Mouse (Mus musculus) intestine, embryonic 15.5 days (tissue): ENCODE measurements at regions not wholly inside any gene's neighbourhood (a gene's known extent, or its start where the extent isn't known, plus 50 kb on each side); places are given as distances from the start of the nearest gene placed in this dataset.

ENCODE experiments used
- ATAC-seq: fragments of 200-750 bp; cut with Nextera tagmentation; 2 replicates; pipeline ENCODE4 v1.8.0; 2017; ENCODE audit warnings: moderate TSS enrichment, moderate library complexity
- H3K27ac ChIP-seq: fragments of 300-500 bp; sonication (generic); 2 replicates; pipeline ENCODE4 v1.5.1; 2015; ENCODE audit warnings: mild to moderate bottlenecking, inconsistent platforms
- H3K27me3 ChIP-seq: fragments of 300-500 bp; sonication (generic); replicated peaks from 2 replicates; pipeline ENCODE4 v1.6.1; 2015; ENCODE audit warnings: inconsistent platforms
- H3K36me3 ChIP-seq: fragments of 300-500 bp; sonication (generic); 2 replicates; pipeline ENCODE4 v1.6.1; 2015; ENCODE audit warnings: inconsistent platforms
- H3K4me1 ChIP-seq: fragments of 300-500 bp; sonication (generic); replicated peaks from 2 replicates; pipeline ENCODE4 v1.6.1; 2015; ENCODE audit warnings: inconsistent platforms
- H3K4me2 ChIP-seq: fragments of 300-500 bp; sonication (generic); replicated peaks from 2 replicates; pipeline ENCODE4 v1.6.1; 2015; ENCODE audit warnings: mild to moderate bottlenecking, inconsistent platforms
- H3K4me3 ChIP-seq: fragments of 300-500 bp; sonication (generic); replicated peaks from 2 replicates; pipeline ENCODE4 v1.5.1; 2015; ENCODE audit warnings: inconsistent platforms
- H3K9ac ChIP-seq: fragments of 300-500 bp; sonication (generic); 2 replicates; pipeline ENCODE4 v1.6.1; 2015; ENCODE audit warnings: inconsistent platforms
- H3K9me3 ChIP-seq: fragments of 300-500 bp; sonication (generic); 2 replicates; pipeline ENCODE4 v1.6.1; 2016; ENCODE audit warnings: inconsistent platforms
- WGBS: fragments of 180-500 bp; shearing (Covaris S2); methylation state at CpG from one replicate; pipeline ENCODE4 v1.1.7; 2015; 5-methylcytosine and 5-hydroxymethylcytosine counted together

- no peak overlapping the region for H3K27ac ChIP-seq
- H3K27me3 ChIP-seq = no peaks in the 10 kb centered on the region
- WGBS = 87% methylated on average over 4 of the region's 4 CpGs
- no peaks in the 10 kb centered on the region for H3K4me1 ChIP-seq
- no peak overlapping the region for H3K4me2 ChIP-seq
- H3K4me3 ChIP-seq = no peak overlapping the region
- H3K36me3 ChIP-seq = no peaks in the 10 kb centered on the region
- no peak for ATAC-seq
- H3K9me3 ChIP-seq = no peaks in the 10 kb centered on the region
- H3K9ac ChIP-seq = no peak overlapping the region
These were observed 92.8 kb upstream of the Intu start for GRCm38 (mm10) chr3:40438251-40438650.

- no peak for ATAC-seq
- no peaks in the 10 kb centered on the region for H3K27me3 ChIP-seq
- no peak overlapping the region for H3K27ac ChIP-seq
- no peaks in the 10 kb centered on the region for H3K36me3 ChIP-seq
- H3K4me2 ChIP-seq = 0 out of 2 replicates have a peak overlapping the region, but pooled peaks have one; percentile 6
- no peaks in the 10 kb centered on the region for H3K4me1 ChIP-seq
- 57% methylated on average over 14 of the region's 14 CpGs for WGBS
- H3K9ac ChIP-seq = no peak overlapping the region
- no peak overlapping the region for H3K4me3 ChIP-seq
- H3K9me3 ChIP-seq = no peaks in the 10 kb centered on the region
These were observed 89.7 kb upstream of the Intu start for GRCm38 (mm10) chr3:40441092-40442036.

- no peaks in the 10 kb centered on the region for H3K27me3 ChIP-seq
- peak overlapping the region; percentile 22; the same call in 1 of the 2 replicates for H3K4me2 ChIP-seq
- WGBS = 27% methylated on average over 20 of the region's 20 CpGs
- no peaks in the 10 kb centered on the region for H3K9me3 ChIP-seq
- no peak overlapping the region for H3K9ac ChIP-seq
- no peaks in the 10 kb centered on the region for H3K4me1 ChIP-seq
- no peak for ATAC-seq
- no peak overlapping the region for H3K4me3 ChIP-seq
- H3K27ac ChIP-seq = no peak overlapping the region
- H3K36me3 ChIP-seq = no peaks in the 10 kb centered on the region
These were observed 87.1 kb upstream of the Intu start for GRCm38 (mm10) chr3:40443788-40444595.

- no peak for ATAC-seq
- H3K27ac ChIP-seq = no peak overlapping the region
- no peaks in the 10 kb centered on the region for H3K9me3 ChIP-seq
- H3K4me3 ChIP-seq = no peak overlapping the region
- no peak overlapping the region for H3K9ac ChIP-seq
- H3K4me2 ChIP-seq = no peak overlapping the region
- H3K4me1 ChIP-seq = no peaks in the 10 kb centered on the region
- no peaks in the 10 kb centered on the region for H3K36me3 ChIP-seq
- 77% methylated on average over 5 of the region's 5 CpGs for WGBS
- H3K27me3 ChIP-seq = no peaks in the 10 kb centered on the region
These were observed 78.1 kb upstream of the Intu start for GRCm38 (mm10) chr3:40452958-40453357.

- Histone ChIP-seq H3K27me3 (no peaks in the 10 kb centered on the region), H3K9me3 (no peaks in the 10 kb centered on the region), H3K4me1 (no peaks in the 10 kb centered on the region), H3K27ac (no peak overlapping the region), H3K9ac (no peak overlapping the region), H3K36me3 (no peaks in the 10 kb centered on the region), H3K4me3 (no peak overlapping the region), H3K4me2 (no peak overlapping the region)
- 36% methylated on average over 4 of the region's 4 CpGs for WGBS
- ATAC-seq = no peak
These were observed 77.5 kb upstream of the Intu start for GRCm38 (mm10) chr3:40453552-40453951.

- no peak overlapping the region for H3K4me3 ChIP-seq
- no peak for ATAC-seq
- no peak overlapping the region for H3K27ac ChIP-seq
- no peaks in the 10 kb centered on the region for H3K36me3 ChIP-seq
- H3K9ac ChIP-seq = no peak overlapping the region
- H3K4me2 ChIP-seq = no peak overlapping the region
- WGBS = 82% methylated on average over 2 of the region's 2 CpGs
- H3K4me1 ChIP-seq = no peaks in the 10 kb centered on the region
- H3K9me3 ChIP-seq = no peaks in the 10 kb centered on the region
- H3K27me3 ChIP-seq = no peaks in the 10 kb centered on the region
These were observed 75.0 kb upstream of the Intu start for GRCm38 (mm10) chr3:40456070-40456469.

- Histone ChIP-seq H3K4me2 (no peak overlapping the region), H3K27ac (no peak overlapping the region), H3K27me3 (no peaks in the 10 kb centered on the region), H3K4me1 (no peaks in the 10 kb centered on the region), H3K9ac (no peak overlapping the region), H3K36me3 (no peaks in the 10 kb centered on the region), H3K4me3 (no peak overlapping the region), H3K9me3 (no peaks in the 10 kb centered on the region)
- no peak for ATAC-seq
- WGBS = 87% methylated on average over 5 of the region's 5 CpGs
These were observed 72.6 kb upstream of the Intu start for GRCm38 (mm10) chr3:40458490-40458889.

- no peak overlapping the region for H3K4me2 ChIP-seq
- H3K9ac ChIP-seq = no peak overlapping the region
- 65% methylated on average over 5 of the region's 5 CpGs for WGBS
- no peaks in the 10 kb centered on the region for H3K36me3 ChIP-seq
- H3K4me3 ChIP-seq = no peak overlapping the region
- H3K9me3 ChIP-seq = no peaks in the 10 kb centered on the region
- no peak for ATAC-seq
- no peaks in the 10 kb centered on the region for H3K27me3 ChIP-seq
- H3K27ac ChIP-seq = no peak overlapping the region
- no peaks in the 10 kb centered on the region for H3K4me1 ChIP-seq
These were observed 67.6 kb upstream of the Intu start for GRCm38 (mm10) chr3:40463446-40463845.

GRCm38 (mm10) chr3:40470101-40470500, 61.0 kb upstream of the Intu start:
- no peak overlapping the region for H3K4me2 ChIP-seq
- H3K4me3 ChIP-seq = no peak overlapping the region
- no peaks in the 10 kb centered on the region for H3K9me3 ChIP-seq
- H3K4me1 ChIP-seq = no peaks in the 10 kb centered on the region
- WGBS = 61% methylated on average over 6 of the region's 6 CpGs
- no peaks in the 10 kb centered on the region for H3K36me3 ChIP-seq
- H3K9ac ChIP-seq = no peak overlapping the region
- no peak for ATAC-seq
- H3K27ac ChIP-seq = no peak overlapping the region
- no peaks in the 10 kb centered on the region for H3K27me3 ChIP-seq

- no peak overlapping the region for H3K27ac ChIP-seq
- 89% methylated on average over 6 of the region's 6 CpGs for WGBS
- no peak for ATAC-seq
- H3K36me3 ChIP-seq = no peaks in the 10 kb centered on the region
- no peak overlapping the region for H3K4me3 ChIP-seq
- no peaks in the 10 kb centered on the region for H3K4me1 ChIP-seq
- no peak overlapping the region for H3K9ac ChIP-seq
- no peaks in the 10 kb centered on the region for H3K27me3 ChIP-seq
- no peaks in the 10 kb centered on the region for H3K9me3 ChIP-seq
- H3K4me2 ChIP-seq = no peak overlapping the region
These were observed 58.3 kb upstream of the Intu start for GRCm38 (mm10) chr3:40472766-40473165.

- Histone ChIP-seq H3K4me3 (no peak overlapping the region), H3K4me2 (no peak overlapping the region), H3K27ac (no peak overlapping the region), H3K4me1 (no peaks in the 10 kb centered on the region), H3K27me3 (no peaks in the 10 kb centered on the region), H3K9ac (no peak overlapping the region), H3K36me3 (no peaks in the 10 kb centered on the region), H3K9me3 (no peaks in the 10 kb centered on the region)
- no peak for ATAC-seq
- 74% methylated on average over 15 of the region's 15 CpGs for WGBS
These were observed 50.7 kb upstream of the Intu start for GRCm38 (mm10) chr3:40480258-40480951.
